Mouse (Mus musculus): ENCODE results near the gene Sult2a3.
"Not testable (repeated sequence)": the region's sequence is repeated elsewhere in the genome, so short reads cannot be mapped to it uniquely, and the experiment has no call there.

Gene Sult2a3

DNA sequence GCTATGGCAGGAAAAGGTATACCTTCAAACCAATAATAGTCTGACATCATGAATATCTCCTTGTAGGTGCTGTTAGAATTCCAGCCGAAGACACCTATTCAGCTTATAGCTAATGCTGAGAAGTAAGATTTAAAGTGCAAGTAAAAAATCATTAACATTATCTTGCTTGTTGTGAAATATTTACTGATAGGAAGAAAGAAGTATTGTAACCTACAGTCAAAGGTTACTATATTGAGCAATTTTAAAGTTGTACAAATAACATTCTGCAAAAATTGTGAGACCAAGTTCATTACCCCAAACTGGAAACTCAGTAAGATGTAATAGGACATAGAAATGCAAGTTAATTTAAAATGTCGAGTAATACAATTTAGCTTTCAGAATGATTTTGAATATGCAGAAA lies at the start of gene Sult2a3:
Sult2a3 (minus strand) TSS at position 101 of the 400 bp plus-strand sequence.
- DNase-seq (ENCODE audit: low spot score in 2 of 2): no peak

DNA sequence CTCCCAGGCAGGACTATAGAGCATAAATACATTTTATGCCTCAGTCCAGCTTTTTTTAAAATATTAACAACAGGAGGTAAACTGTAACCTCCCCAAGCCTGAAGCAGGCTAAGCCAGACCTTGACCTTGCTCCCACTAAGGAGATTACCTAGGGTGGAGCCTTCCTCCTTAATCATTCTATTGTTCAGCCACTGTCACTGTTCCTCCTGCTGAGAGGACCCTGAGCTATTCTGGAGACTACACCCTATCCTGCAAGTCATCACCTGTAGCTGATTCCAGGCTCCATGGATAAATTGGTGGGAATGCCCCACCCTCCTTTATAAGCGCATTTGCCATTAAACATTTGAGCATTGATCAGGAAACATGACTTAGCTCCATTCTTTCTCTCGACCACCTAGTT lies 2.4 kb downstream of the Sult2a3 start:
- no peak for DNase-seq (ENCODE audit: low spot score in 2 of 2)

- not testable (repeated sequence) for DNase-seq (ENCODE audit: low spot score in 2 of 2)
Observed at GRCm38 (mm10) chr7:14119865-14120264, 3.0 kb downstream of the Sult2a3 start.

DNA sequence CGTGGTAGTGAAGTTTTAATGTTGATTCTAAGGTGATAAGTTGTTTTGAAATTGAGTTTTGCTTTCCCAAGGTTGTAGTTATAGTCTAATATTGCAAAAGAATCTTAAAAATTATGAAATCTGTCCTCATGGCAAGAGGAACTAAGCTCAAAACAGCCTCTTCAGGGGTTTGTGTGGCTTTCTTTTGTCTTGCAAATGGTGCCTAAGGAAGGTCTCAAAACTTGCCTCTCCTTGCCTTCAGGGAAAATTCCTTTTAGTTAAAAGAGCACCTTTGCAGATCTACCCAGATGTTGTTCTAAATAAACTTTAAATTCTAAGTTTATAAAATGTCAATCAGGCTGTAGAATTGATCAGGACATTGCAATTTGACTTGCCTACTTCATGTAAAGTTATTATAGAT lies 6.1 kb downstream of the Sult2a3 start:
- no peak for DNase-seq (ENCODE audit: low spot score in 2 of 2)

DNA sequence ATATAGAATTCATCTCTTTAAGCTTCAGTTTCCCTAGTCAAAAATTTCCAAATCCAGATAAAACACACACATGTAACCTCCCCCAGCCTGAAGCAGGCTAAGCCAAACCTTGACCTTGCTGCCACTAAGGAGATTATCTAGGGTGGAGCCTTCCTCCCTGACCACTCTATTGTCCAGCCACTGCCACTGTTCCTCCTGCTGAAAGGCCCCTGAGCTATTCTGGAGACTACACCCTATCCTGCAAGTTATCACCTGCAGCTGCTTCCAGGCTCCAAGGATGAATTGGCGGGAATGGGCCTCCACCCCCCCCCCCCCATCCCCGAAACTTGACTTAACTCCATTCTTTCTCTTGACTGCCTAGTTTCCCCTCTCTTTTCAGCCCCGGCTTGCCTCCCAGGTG lies 8.4 kb downstream of the Sult2a3 start:
- not testable (repeated sequence) for DNase-seq (ENCODE audit: low spot score in 2 of 2)

- DNase-seq (ENCODE audit: low spot score in 2 of 2): not testable (repeated sequence)
Observed at GRCm38 (mm10) chr7:14047821-14048220, 75.0 kb downstream of the Sult2a3 start.

DNA sequence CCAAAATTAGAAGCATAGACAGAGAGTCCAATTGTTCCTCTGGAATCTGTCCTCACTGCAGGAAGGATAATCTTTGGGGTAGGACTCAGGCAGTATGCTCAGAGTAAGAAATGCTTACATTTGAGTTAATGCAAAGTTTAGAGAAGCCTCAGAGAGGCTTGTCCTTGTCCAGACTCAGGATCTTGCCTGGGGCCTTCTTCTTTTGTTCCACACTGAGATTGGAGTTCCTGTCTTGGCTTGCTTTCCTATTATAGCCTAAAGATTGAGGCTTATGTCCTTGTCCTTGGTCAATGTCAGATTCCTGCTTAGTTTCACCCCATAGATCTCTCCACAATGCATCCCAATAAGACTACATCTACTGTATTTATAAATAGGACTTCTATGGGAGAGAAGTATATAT lies 92.0 kb downstream of the Sult2a3 start:
- DNase-seq (ENCODE audit: low spot score in 2 of 2): not testable (repeated sequence)
